ENCODE assay signal across 9 mouse cellular contexts in genomic region chr7:131553771-131554175, GRCm38 (mm10). TPM values are rescaled to one million over a fixed set of nuclear protein-coding genes. Genes with fewer than 3 reads are reported as not detected.
DNase-seq lines count a peak whose midpoint lies in the region; ATAC-seq and TF ChIP-seq lines count a peak whose summit lies in the region.
"Had no signal": no experiment of that assay in that cellular context is flagged by ENCODE, and none has a peak within 500 bp of the region (broad histone marks: within the 10 kb centered on the region; RNA-seq: fewer than 3 reads in every experiment).

No protein-coding gene starts in this region.

- no peak overlapping the region for H3K27ac ChIP-seq in ES-Bruce4 (ENCODE audit: insufficient read depth, low read length)
- H3K27ac ChIP-seq in forebrain, embryonic 11.5 days (ENCODE audit: low read depth, low read length) = no peak overlapping the region
- H3K27ac ChIP-seq in intestine, postnatal 0 days (ENCODE audit: low read depth, low read length) = no peak overlapping the region
- no peak overlapping the region for H3K27ac ChIP-seq in stomach, embryonic 14.5 days (ENCODE audit: low read length)
- H3K27ac ChIP-seq in left cerebral cortex, adult 2 months = no peak overlapping the region

- H3K9ac ChIP-seq in ES-Bruce4 (ENCODE audit: low read depth, poor library complexity, severe bottlenecking) = peak overlapping the region; percentile 46
- H3K9ac ChIP-seq in forebrain, embryonic 11.5 days (ENCODE audit: low read length) = no peak overlapping the region
- no peak overlapping the region for H3K9ac ChIP-seq in intestine, postnatal 0 days (ENCODE audit: low read depth, low read length)
- H3K9ac ChIP-seq in stomach, embryonic 14.5 days (replicated peaks; ENCODE audit: low read depth, low read length) = no peak overlapping the region

- H3K4me3 ChIP-seq in ES-Bruce4 (ENCODE audit: low read depth, low read length) = peak overlapping the region; percentile 60
- peak overlapping the region; percentile 33 for H3K4me3 ChIP-seq in forebrain, embryonic 11.5 days (ENCODE audit: low read depth, low read length)
- H3K4me3 ChIP-seq in intestine, postnatal 0 days (ENCODE audit: low read depth, low read length) = peak overlapping the region; percentile 33
- H3K4me3 ChIP-seq in stomach, embryonic 14.5 days (ENCODE audit: low read depth, low read length) = peak overlapping the region; percentile 27
- H3K4me3 ChIP-seq in left cerebral cortex, adult 2 months = no peak overlapping the region

- H3K4me1 ChIP-seq in ES-Bruce4 (ENCODE audit: control insufficient read depth, insufficient read depth, low read length) = no peaks in the 10 kb centered on the region
- peaks cover 17% of the 10 kb centered on the region for H3K4me1 ChIP-seq in forebrain, embryonic 11.5 days (replicated peaks; ENCODE audit: control insufficient read depth, insufficient read depth, low read length)
- H3K4me1 ChIP-seq in intestine, postnatal 0 days (replicated peaks; ENCODE audit: control insufficient read depth, insufficient read depth, low read length) = 0 out of 2 replicates have a peak, but pooled peaks cover 4% of the 10 kb centered on the region
- no peaks in the 10 kb centered on the region for H3K4me1 ChIP-seq in stomach, embryonic 14.5 days (ENCODE audit: control insufficient read depth, insufficient read depth, low read length)

- no peak for TF ChIP-seq CTCF in ES-Bruce4 (IDR thresholded peaks at IDR 0.05; ENCODE audit: low read depth, low read length)
- no peak for TF ChIP-seq CTCF in intestine, postnatal 0 days (IDR thresholded peaks at IDR 0.05; ENCODE audit: low read depth)
- TF ChIP-seq CTCF in left cerebral cortex, adult 2 months (IDR thresholded peaks at IDR 0.05) = no peak

- peak; percentile 59 for ATAC-seq in forebrain, embryonic 11.5 days (replicated peaks; ENCODE audit: low FRiP score)
- peak; percentile 19; the same call in 1 of the 2 replicates for ATAC-seq in intestine, postnatal 0 days
- peak; percentile 29; the same call in 1 of the 2 replicates for ATAC-seq in stomach, embryonic 14.5 days (ENCODE audit: insufficient number of reproducible peaks, insufficient read depth, low FRiP score, low read depth)

- WGBS in forebrain, embryonic 11.5 days = under 1% methylated on average over 38 of the region's 39 CpGs
- under 1% methylated on average over 37 of the region's 39 CpGs for WGBS in intestine, postnatal 0 days
- WGBS in stomach, embryonic 14.5 days = under 1% methylated on average over 39 of the region's 39 CpGs

- TF ChIP-seq EP300 in ES-Bruce4 (IDR thresholded peaks at IDR 0.05; ENCODE audit: insufficient read depth, low read depth, low read length) = no peak

- H3K36me3 ChIP-seq in ES-Bruce4 (ENCODE audit: control insufficient read depth, insufficient read depth, low read length, poor library complexity, severe bottlenecking) = no peaks in the 10 kb centered on the region
- no peaks in the 10 kb centered on the region for H3K36me3 ChIP-seq in forebrain, embryonic 11.5 days (ENCODE audit: control insufficient read depth, insufficient read depth, low read length)
- H3K36me3 ChIP-seq in intestine, postnatal 0 days (ENCODE audit: control insufficient read depth, insufficient read depth) = no peaks in the 10 kb centered on the region
- H3K36me3 ChIP-seq in stomach, embryonic 14.5 days (ENCODE audit: control insufficient read depth, insufficient read depth, low read length) = no peaks in the 10 kb centered on the region

- H3K27me3 ChIP-seq in ES-Bruce4 (ENCODE audit: control insufficient read depth, insufficient read depth, low read length, poor library complexity, severe bottlenecking) = peaks cover 55% of the 10 kb centered on the region
- H3K27me3 ChIP-seq in forebrain, embryonic 11.5 days (ENCODE audit: control insufficient read depth, insufficient read depth, low read length) = peaks cover 95% of the 10 kb centered on the region
- peaks cover 98% of the 10 kb centered on the region for H3K27me3 ChIP-seq in intestine, postnatal 0 days (replicated peaks; ENCODE audit: control insufficient read depth, insufficient read depth, low read length)
- H3K27me3 ChIP-seq in stomach, embryonic 14.5 days (ENCODE audit: control insufficient read depth, insufficient read depth, low read length) = peaks cover 81% of the 10 kb centered on the region

- H3K4me2 ChIP-seq in forebrain, embryonic 11.5 days (ENCODE audit: low read depth, low read length, severe bottlenecking) = peak overlapping the region; percentile 56
- H3K4me2 ChIP-seq in intestine, postnatal 0 days (replicated peaks; ENCODE audit: low read depth) = peak overlapping the region; percentile 55
- H3K4me2 ChIP-seq in stomach, embryonic 14.5 days (replicated peaks; ENCODE audit: low read depth, low read length) = peak overlapping the region; percentile 42

- H3K9me3 ChIP-seq in ES-Bruce4 (replicated peaks; ENCODE audit: control insufficient read depth, insufficient read depth, low read length, poor library complexity, severe bottlenecking) = no peaks in the 10 kb centered on the region
- H3K9me3 ChIP-seq in forebrain, embryonic 11.5 days (ENCODE audit: control insufficient read depth, low read length) = no peaks in the 10 kb centered on the region
- no peaks in the 10 kb centered on the region for H3K9me3 ChIP-seq in intestine, postnatal 0 days (ENCODE audit: control insufficient read depth)
- no peaks in the 10 kb centered on the region for H3K9me3 ChIP-seq in stomach, embryonic 14.5 days (ENCODE audit: control insufficient read depth, low read depth, low read length)

- no peak for TF ChIP-seq POLR2A in ES-Bruce4 (IDR thresholded peaks at IDR 0.05; ENCODE audit: insufficient read depth, low read length)

- peak; percentile 67 to 71 for DNase-seq in B cell, adult 2 months
- peak; percentile 72 for DNase-seq in forebrain, embryonic 11.5 days (ENCODE audit: low spot score)
- peak; percentile 48 for DNase-seq in lung, postnatal 14 days
- DNase-seq in testis, postnatal 14 days (ENCODE audit: low spot score) = no peak
- DNase-seq in left cerebral cortex, adult 2 months (ENCODE audit: extremely low spot score in 1 of 2, low spot score in 2 of 2) = no peak

- intact Hi-C loops in left cerebral cortex, adult 2 months (cut with DNase I) = no loop called here

RNA-seq across cellular contexts. Expression of gene Hmx2, which starts 5.2 kb away (rescaled TPM):
- polyA plus RNA-seq in ES-Bruce4 (2011; ENCODE audit: insufficient read depth, insufficient read length, low read depth, missing spikeins) = 0.39 TPM in 1 of 2 replicates, not detected in the other
- 0.61 and 0.68 TPM in 2 replicates for polyA plus RNA-seq in forebrain, embryonic 11.5 days (2014; fragmentation: Nextera tagmentation; extraction: Ambion mirVana)
- polyA plus RNA-seq in intestine, postnatal 0 days (2015; fragmentation: Nextera tagmentation; extraction: Ambion mirVana) = 0.55 and 0.56 TPM in 2 replicates
- polyA plus RNA-seq in stomach, embryonic 14.5 days (2014; fragmentation: Nextera tagmentation; extraction: Ambion mirVana) = 0.94 and 1.3 TPM in 2 replicates
- not detected for total RNA-seq in left cerebral cortex, adult 2 months (2021)
- total RNA-seq: gastrocnemius, postnatal 4 days had no signal

RNA-seq across cellular contexts. Expression of gene Bub3, which starts 6.2 kb away (rescaled TPM):
- polyA plus RNA-seq in ES-Bruce4 (2011; ENCODE audit: insufficient read depth, insufficient read length, low read depth, missing spikeins) = 141 and 145 TPM in 2 replicates
- polyA plus RNA-seq in forebrain, embryonic 11.5 days (2014; fragmentation: Nextera tagmentation; extraction: Ambion mirVana) = 256 and 281 TPM in 2 replicates
- polyA plus RNA-seq in intestine, postnatal 0 days (2015; fragmentation: Nextera tagmentation; extraction: Ambion mirVana) = 72.3 and 74.7 TPM in 2 replicates
- polyA plus RNA-seq in stomach, embryonic 14.5 days (2014; fragmentation: Nextera tagmentation; extraction: Ambion mirVana) = 210 and 232 TPM in 2 replicates
- total RNA-seq in left cerebral cortex, adult 2 months (2021) = 10 to 100 TPM; 59.6 to 62.2 TPM

RNA-seq across cellular contexts. Expression of gene Hmx3, which starts 11.1 kb away (rescaled TPM):
- polyA plus RNA-seq in ES-Bruce4 (2011; ENCODE audit: insufficient read depth, insufficient read length, low read depth, missing spikeins) = not detected in 2 replicates
- 0.29 and 0.31 TPM in 2 replicates for polyA plus RNA-seq in forebrain, embryonic 11.5 days (2014; fragmentation: Nextera tagmentation; extraction: Ambion mirVana)
- 0.91 and 1.4 TPM in 2 replicates for polyA plus RNA-seq in intestine, postnatal 0 days (2015; fragmentation: Nextera tagmentation; extraction: Ambion mirVana)
- polyA plus RNA-seq in stomach, embryonic 14.5 days (2014; fragmentation: Nextera tagmentation; extraction: Ambion mirVana) = 0.72 and 1.1 TPM in 2 replicates
- not detected for total RNA-seq in left cerebral cortex, adult 2 months (2021)
- total RNA-seq: gastrocnemius, postnatal 4 days had no signal

Comparison
In these comparisons a context has a peak if more than half of its experiments do, and no peak if none do; other contexts are left out.
1. DNase-seq: peak in B cell, adult 2 months (2 of 2), forebrain, embryonic 11.5 days (single experiment) and lung, postnatal 14 days (single experiment); none in testis, postnatal 14 days (single experiment) and left cerebral cortex, adult 2 months (0 of 2).
2. Peak in every context shown above with its lines, with median percentiles within 50 percentile points of each other: ATAC-seq and H3K4me2 ChIP-seq.